Mouse (Mus musculus): ENCODE data around the gene Cldn3. TPM values are rescaled to one million over a fixed set of nuclear protein-coding genes. Genes with fewer than 3 reads are reported as not detected.

The Cldn3 gene
- polyA plus RNA-seq, 1 experiment from 2014 or later, result 1.5 TPM

DNA sequence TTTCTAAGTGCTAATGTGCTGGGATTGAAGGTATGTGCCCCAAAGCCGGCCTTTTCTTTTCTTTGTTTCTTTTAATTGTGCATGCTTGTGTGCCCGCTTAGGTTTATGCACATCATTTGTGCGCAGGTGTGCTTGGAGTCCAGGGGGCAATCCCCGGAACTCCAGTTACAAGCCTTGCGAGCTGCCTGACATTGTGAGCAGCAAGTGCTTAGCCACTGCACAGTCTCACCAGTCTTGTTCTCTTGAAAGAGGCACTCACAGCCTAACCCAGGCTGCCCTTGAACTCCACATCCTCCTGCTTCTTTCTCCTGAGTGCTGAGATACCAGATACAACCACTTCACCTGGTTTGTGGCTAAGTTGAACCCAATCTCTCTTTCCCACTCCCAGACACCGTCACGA lies 12.5 kb upstream of the Cldn3 start:
- Histone ChIP-seq H3K4me3 (ENCODE audit: low read depth, low read length) (no peak overlapping the region), H3K9me3 (replicated peaks; ENCODE audit: control insufficient read depth, low read length) (no peaks in the 10 kb centered on the region), H3K4me1 (ENCODE audit: control insufficient read depth, insufficient read depth, low read length) (peaks cover 8% of the 10 kb centered on the region; the same call in 1 of the 2 replicates), H3K9ac (ENCODE audit: low read depth, low read length) (no peak overlapping the region), H3K27ac (ENCODE audit: low read depth, low read length) (no peak overlapping the region), H3K4me2 (no peak overlapping the region), H3K27me3 (ENCODE audit: control insufficient read depth, insufficient read depth, low read length) (no peaks in the 10 kb centered on the region), H3K36me3 (ENCODE audit: control insufficient read depth, insufficient read depth, low read length) (no peaks in the 10 kb centered on the region)
- 76% methylated on average over 7 of the region's 7 CpGs for WGBS (ENCODE audit: insufficient replicate concordance)
- ATAC-seq (replicated peaks; ENCODE audit: insufficient number of reproducible peaks, low FRiP score, low TSS enrichment), result no peak

DNA sequence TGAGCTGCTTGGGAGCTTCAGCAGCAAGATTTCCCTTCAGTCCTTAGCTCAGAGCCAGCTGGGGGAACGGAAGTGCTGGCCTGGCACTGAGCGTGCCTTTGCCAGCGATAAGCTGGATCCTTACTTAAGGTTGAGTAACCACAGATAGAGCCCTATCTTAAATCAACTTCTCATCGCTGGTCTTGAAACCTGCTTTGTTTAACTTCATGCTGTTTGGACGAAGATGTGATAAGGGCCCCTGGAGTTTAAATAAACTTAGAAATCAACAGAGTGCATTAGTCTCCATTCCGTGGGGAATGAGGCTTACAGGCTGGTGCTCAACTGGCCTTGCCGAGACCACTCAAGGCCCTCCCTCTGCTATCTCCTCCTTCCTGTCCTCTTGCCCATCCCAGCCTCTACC lies 11.7 kb upstream of the Cldn3 start:
- Histone ChIP-seq H3K4me2 (peak overlapping the region; percentile 22; the same call in 1 of the 2 replicates), H3K4me3 (ENCODE audit: low read depth, low read length) (no peak overlapping the region), H3K27me3 (ENCODE audit: control insufficient read depth, insufficient read depth, low read length) (no peaks in the 10 kb centered on the region), H3K36me3 (ENCODE audit: control insufficient read depth, insufficient read depth, low read length) (no peaks in the 10 kb centered on the region), H3K4me1 (ENCODE audit: control insufficient read depth, insufficient read depth, low read length) (peaks cover 8% of the 10 kb centered on the region; the same call in 1 of the 2 replicates), H3K9me3 (replicated peaks; ENCODE audit: control insufficient read depth, low read length) (no peaks in the 10 kb centered on the region), H3K27ac (ENCODE audit: low read depth, low read length) (0 out of 2 replicates have a peak overlapping the region, but pooled peaks have one; percentile 15), H3K9ac (ENCODE audit: low read depth, low read length) (no peak overlapping the region)
- ATAC-seq (replicated peaks; ENCODE audit: insufficient number of reproducible peaks, low FRiP score, low TSS enrichment), result 0 out of 2 replicates have a peak, but pooled peaks have one; percentile 29
- 10% methylated on average over 7 of the region's 7 CpGs for WGBS (ENCODE audit: insufficient replicate concordance)

DNA sequence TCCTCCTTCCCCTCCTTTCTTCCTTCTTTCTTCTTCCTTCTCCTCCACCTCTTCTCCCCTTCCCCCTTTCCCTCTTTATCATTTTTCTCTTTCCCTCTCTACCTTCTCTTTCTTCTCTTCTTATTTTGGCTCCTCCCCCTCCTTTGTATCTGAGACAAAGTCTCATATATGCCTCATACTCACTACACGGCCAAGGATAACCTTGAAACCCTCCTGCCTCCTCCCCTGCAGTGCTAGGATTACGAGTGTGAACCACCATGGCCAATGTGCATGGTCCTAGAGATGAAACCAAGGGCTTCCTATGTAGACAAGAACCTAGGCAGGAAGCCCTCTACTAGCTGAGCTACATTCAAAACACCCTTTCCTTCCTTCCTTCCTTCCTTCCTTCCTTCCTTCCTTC lies 11.1 kb upstream of the Cldn3 start:
- no peak overlapping the region for H3K9ac ChIP-seq (ENCODE audit: low read depth, low read length)
- WGBS (ENCODE audit: insufficient replicate concordance), result 50% methylated on average over 2 of the region's 2 CpGs
- peaks cover 8% of the 10 kb centered on the region; the same call in 1 of the 2 replicates for H3K4me1 ChIP-seq (ENCODE audit: control insufficient read depth, insufficient read depth, low read length)
- no peak overlapping the region for H3K4me3 ChIP-seq (ENCODE audit: low read depth, low read length)
- H3K27ac ChIP-seq (ENCODE audit: low read depth, low read length), result no peak overlapping the region
- no peak for ATAC-seq (replicated peaks; ENCODE audit: insufficient number of reproducible peaks, low FRiP score, low TSS enrichment)
- no peaks in the 10 kb centered on the region for H3K27me3 ChIP-seq (ENCODE audit: control insufficient read depth, insufficient read depth, low read length)
- H3K9me3 ChIP-seq (replicated peaks; ENCODE audit: control insufficient read depth, low read length), result no peaks in the 10 kb centered on the region
- H3K4me2 ChIP-seq, result no peak overlapping the region
- H3K36me3 ChIP-seq (ENCODE audit: control insufficient read depth, insufficient read depth, low read length), result no peaks in the 10 kb centered on the region

DNA sequence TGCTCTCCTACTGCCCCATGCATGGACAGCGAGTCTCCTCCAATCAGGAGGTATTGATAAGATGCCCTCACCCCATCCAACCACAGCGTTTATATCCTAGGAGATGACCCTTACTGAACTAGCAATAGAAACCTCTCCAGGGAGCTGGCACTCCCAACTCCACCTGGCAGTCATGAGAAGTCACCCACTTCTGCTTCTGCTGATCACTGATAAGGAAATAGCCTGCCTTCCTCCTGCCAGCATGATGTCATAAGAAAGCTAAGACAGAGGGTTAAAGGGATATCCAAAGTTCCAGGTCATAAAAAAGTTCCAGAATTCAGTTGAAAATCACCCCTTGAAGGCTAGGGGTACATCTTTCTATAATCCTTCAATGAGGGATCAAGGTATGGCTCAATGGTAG lies 9.8 kb upstream of the Cldn3 start:
- no peak overlapping the region for H3K4me3 ChIP-seq (ENCODE audit: low read depth, low read length)
- H3K4me2 ChIP-seq, result no peak overlapping the region
- WGBS (ENCODE audit: insufficient replicate concordance), result 73% methylated on average over 2 of the region's 2 CpGs
- no peaks in the 10 kb centered on the region for H3K36me3 ChIP-seq (ENCODE audit: control insufficient read depth, insufficient read depth, low read length)
- no peak for ATAC-seq (replicated peaks; ENCODE audit: insufficient number of reproducible peaks, low FRiP score, low TSS enrichment)
- no peak overlapping the region for H3K9ac ChIP-seq (ENCODE audit: low read depth, low read length)
- no peak overlapping the region for H3K27ac ChIP-seq (ENCODE audit: low read depth, low read length)
- no peaks in the 10 kb centered on the region for H3K27me3 ChIP-seq (ENCODE audit: control insufficient read depth, insufficient read depth, low read length)
- H3K4me1 ChIP-seq (ENCODE audit: control insufficient read depth, insufficient read depth, low read length), result peaks cover 8% of the 10 kb centered on the region; the same call in 1 of the 2 replicates
- H3K9me3 ChIP-seq (replicated peaks; ENCODE audit: control insufficient read depth, low read length), result no peaks in the 10 kb centered on the region

DNA sequence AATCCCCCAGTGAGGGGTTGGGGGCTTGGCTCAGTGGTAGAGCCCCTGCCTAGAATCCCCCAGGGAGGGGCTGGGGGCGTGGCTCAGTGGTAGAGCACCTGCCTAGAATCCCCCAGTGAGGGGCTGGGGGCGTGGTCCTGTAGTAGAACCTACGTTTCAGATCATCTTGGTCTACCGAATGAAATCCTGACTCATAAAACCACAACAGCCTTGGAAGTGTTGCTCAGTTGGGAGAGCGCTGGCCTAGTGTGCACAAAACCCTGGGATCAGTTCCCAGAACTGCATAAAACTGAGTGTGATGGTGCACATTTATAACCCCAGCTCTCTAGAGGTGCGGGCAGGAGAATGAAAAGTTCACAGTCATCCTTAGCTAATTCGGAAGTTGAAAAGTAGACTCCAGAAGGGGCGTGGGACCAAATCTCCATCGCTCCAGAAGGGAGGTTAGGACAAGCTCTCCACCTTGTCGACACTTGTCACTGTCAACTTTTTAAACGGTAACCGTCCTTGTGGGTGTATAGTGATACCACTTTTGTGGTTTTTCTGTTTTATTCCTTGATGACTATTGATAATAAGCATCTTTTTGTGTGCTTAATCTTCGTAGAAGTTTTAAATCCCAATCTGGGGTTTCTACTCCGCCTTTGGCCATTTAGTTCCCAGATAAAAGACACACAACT lies 9.3 kb upstream of the Cldn3 start:
- no peaks in the 10 kb centered on the region for H3K36me3 ChIP-seq (ENCODE audit: control insufficient read depth, insufficient read depth, low read length)
- no peak overlapping the region for H3K27ac ChIP-seq (ENCODE audit: low read depth, low read length)
- no peak overlapping the region for H3K4me3 ChIP-seq (ENCODE audit: low read depth, low read length)
- H3K27me3 ChIP-seq (ENCODE audit: control insufficient read depth, insufficient read depth, low read length), result no peaks in the 10 kb centered on the region
- 70% methylated on average over 14 of the region's 14 CpGs for WGBS (ENCODE audit: insufficient replicate concordance)
- no peaks in the 10 kb centered on the region for H3K9me3 ChIP-seq (replicated peaks; ENCODE audit: control insufficient read depth, low read length)
- H3K4me2 ChIP-seq, result no peak overlapping the region
- H3K4me1 ChIP-seq (ENCODE audit: control insufficient read depth, insufficient read depth, low read length), result peaks cover 8% of the 10 kb centered on the region; the same call in 1 of the 2 replicates
- ATAC-seq (replicated peaks; ENCODE audit: insufficient number of reproducible peaks, low FRiP score, low TSS enrichment), result no peak
- no peak overlapping the region for H3K9ac ChIP-seq (ENCODE audit: low read depth, low read length)

DNA sequence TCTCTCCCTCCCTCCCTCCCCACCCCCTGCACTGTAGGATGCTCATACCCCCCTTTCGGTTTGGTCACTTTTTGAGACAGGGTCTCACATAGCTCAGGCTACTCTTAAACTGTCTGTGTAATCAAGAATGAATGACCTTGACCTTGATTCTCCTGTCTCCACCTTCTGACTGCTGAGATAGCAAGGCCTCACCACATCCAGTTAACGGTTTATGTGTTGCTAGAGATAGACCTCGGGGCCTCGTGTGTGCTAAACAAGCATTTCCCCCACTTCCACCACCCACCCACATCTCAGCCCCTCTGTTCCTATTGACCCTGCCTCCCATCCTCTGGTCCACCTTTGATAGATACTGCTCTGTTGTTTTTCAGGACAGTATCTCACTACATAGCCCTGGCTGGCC lies 8.2 kb upstream of the Cldn3 start:
- H3K36me3 ChIP-seq (ENCODE audit: control insufficient read depth, insufficient read depth, low read length), result no peaks in the 10 kb centered on the region
- H3K4me2 ChIP-seq, result no peak overlapping the region
- peaks cover 8% of the 10 kb centered on the region; the same call in 1 of the 2 replicates for H3K4me1 ChIP-seq (ENCODE audit: control insufficient read depth, insufficient read depth, low read length)
- no peak overlapping the region for H3K9ac ChIP-seq (ENCODE audit: low read depth, low read length)
- 49% methylated on average over 4 of the region's 4 CpGs for WGBS (ENCODE audit: insufficient replicate concordance)
- H3K27ac ChIP-seq (ENCODE audit: low read depth, low read length), result no peak overlapping the region
- no peaks in the 10 kb centered on the region for H3K27me3 ChIP-seq (ENCODE audit: control insufficient read depth, insufficient read depth, low read length)
- ATAC-seq (replicated peaks; ENCODE audit: insufficient number of reproducible peaks, low FRiP score, low TSS enrichment), result no peak
- H3K9me3 ChIP-seq (replicated peaks; ENCODE audit: control insufficient read depth, low read length), result no peaks in the 10 kb centered on the region
- H3K4me3 ChIP-seq (ENCODE audit: low read depth, low read length), result no peak overlapping the region

DNA sequence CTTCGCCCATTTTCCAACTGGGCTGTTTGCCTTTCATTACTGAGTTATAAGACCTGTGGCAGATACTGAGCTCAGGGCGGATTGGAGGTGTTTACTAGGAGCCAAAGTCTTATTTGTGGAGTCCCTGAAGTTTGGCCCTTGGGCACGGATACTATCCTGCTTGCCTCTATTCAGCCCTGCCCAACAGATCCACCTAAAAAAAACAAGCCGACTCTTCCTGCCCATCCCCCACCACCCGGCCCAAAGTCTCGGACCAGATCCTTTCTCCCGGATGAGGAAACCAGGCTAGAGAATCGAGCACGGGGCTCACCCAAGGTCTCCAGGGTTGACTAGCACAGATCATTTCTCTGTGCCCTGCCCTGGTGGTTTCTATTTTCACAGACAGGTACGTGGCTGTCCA lies 4.9 kb upstream of the Cldn3 start:
- no peaks in the 10 kb centered on the region for H3K9me3 ChIP-seq (replicated peaks; ENCODE audit: control insufficient read depth, low read length)
- H3K27ac ChIP-seq (ENCODE audit: low read depth, low read length), result no peak overlapping the region
- H3K27me3 ChIP-seq (ENCODE audit: control insufficient read depth, insufficient read depth, low read length), result peaks cover 20% of the 10 kb centered on the region
- no peak overlapping the region for H3K4me2 ChIP-seq
- 40% methylated on average over 10 of the region's 10 CpGs for WGBS (ENCODE audit: insufficient replicate concordance)
- H3K9ac ChIP-seq (ENCODE audit: low read depth, low read length), result no peak overlapping the region
- no peaks in the 10 kb centered on the region; the same call in 1 of the 2 replicates for H3K4me1 ChIP-seq (ENCODE audit: control insufficient read depth, insufficient read depth, low read length)
- H3K4me3 ChIP-seq (ENCODE audit: low read depth, low read length), result no peak overlapping the region
- no peak for ATAC-seq (replicated peaks; ENCODE audit: insufficient number of reproducible peaks, low FRiP score, low TSS enrichment)
- H3K36me3 ChIP-seq (ENCODE audit: control insufficient read depth, insufficient read depth, low read length), result no peaks in the 10 kb centered on the region

DNA sequence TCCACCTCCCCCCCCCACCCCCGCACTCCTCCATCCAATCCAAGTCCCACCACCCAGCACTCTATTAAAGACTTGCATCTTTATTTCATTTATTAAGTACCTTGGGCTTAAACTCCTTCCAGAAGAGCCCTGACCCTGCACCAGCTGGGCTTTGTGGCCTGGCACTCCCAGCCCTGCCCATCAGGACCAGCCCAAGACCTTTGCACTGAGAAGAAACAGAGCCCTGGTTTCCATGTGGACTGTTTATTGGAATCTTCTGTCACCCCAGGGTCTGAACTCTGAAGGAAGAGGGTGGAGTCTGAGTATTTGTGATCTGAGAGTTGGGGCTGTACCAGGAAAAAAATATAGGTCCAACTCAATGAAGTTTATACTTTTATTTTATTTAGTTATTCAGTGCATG lies 2.9 kb upstream of the Cldn3 start:
- H3K4me3 ChIP-seq (ENCODE audit: low read depth, low read length), result no peak overlapping the region
- H3K9ac ChIP-seq (ENCODE audit: low read depth, low read length), result no peak overlapping the region
- WGBS (ENCODE audit: insufficient replicate concordance), result 84% methylated on average over 1 of the region's 1 CpGs
- H3K4me2 ChIP-seq, result no peak overlapping the region
- no peak for ATAC-seq (replicated peaks; ENCODE audit: insufficient number of reproducible peaks, low FRiP score, low TSS enrichment)
- no peak overlapping the region for H3K27ac ChIP-seq (ENCODE audit: low read depth, low read length)
- H3K27me3 ChIP-seq (ENCODE audit: control insufficient read depth, insufficient read depth, low read length), result peaks cover 39% of the 10 kb centered on the region
- H3K9me3 ChIP-seq (replicated peaks; ENCODE audit: control insufficient read depth, low read length), result no peaks in the 10 kb centered on the region
- H3K36me3 ChIP-seq (ENCODE audit: control insufficient read depth, insufficient read depth, low read length), result no peaks in the 10 kb centered on the region
- peaks cover 7% of the 10 kb centered on the region for H3K4me1 ChIP-seq (ENCODE audit: control insufficient read depth, insufficient read depth, low read length)

DNA sequence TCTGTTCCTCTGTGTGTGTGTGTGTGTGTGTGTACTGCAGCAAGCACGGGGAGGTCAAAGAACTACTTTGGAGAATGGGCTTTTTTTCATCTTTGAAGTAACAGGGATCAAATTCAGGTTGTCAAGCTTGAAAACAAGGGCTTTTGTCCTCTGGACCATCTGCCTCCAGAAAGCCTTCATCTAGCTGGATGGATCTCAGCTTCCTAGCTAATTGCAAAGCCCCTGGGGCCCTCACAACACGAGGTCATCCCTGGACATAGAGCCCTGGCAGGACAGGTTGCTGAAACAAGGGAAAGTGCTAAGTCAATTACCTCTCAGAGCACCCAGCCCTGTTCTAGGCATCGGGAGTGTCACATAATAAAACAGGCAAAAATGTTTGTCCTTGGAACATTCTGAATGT lies 2.2 kb upstream of the Cldn3 start:
- peaks cover 7% of the 10 kb centered on the region for H3K4me1 ChIP-seq (ENCODE audit: control insufficient read depth, insufficient read depth, low read length)
- H3K27ac ChIP-seq (ENCODE audit: low read depth, low read length), result no peak overlapping the region
- no peak overlapping the region for H3K4me2 ChIP-seq
- ATAC-seq (replicated peaks; ENCODE audit: insufficient number of reproducible peaks, low FRiP score, low TSS enrichment), result no peak
- no peaks in the 10 kb centered on the region for H3K9me3 ChIP-seq (replicated peaks; ENCODE audit: control insufficient read depth, low read length)
- H3K4me3 ChIP-seq (ENCODE audit: low read depth, low read length), result no peak overlapping the region
- H3K36me3 ChIP-seq (ENCODE audit: control insufficient read depth, insufficient read depth, low read length), result no peaks in the 10 kb centered on the region
- WGBS (ENCODE audit: insufficient replicate concordance), result 32% methylated on average over 3 of the region's 3 CpGs
- no peak overlapping the region for H3K9ac ChIP-seq (ENCODE audit: low read depth, low read length)
- H3K27me3 ChIP-seq (ENCODE audit: control insufficient read depth, insufficient read depth, low read length), result peaks cover 43% of the 10 kb centered on the region

Data from heart, embryonic 11.5 days (tissue).